Mouse (Mus musculus) ovary, postnatal 36 days (tissue): Measurements from ENCODE around the gene Hyal4.

Experiments used
- DNase-seq: peaks from one replicate; pipeline ENCODE4 v3.0.0; 2022; ENCODE audit warnings: low spot score, mixed read lengths

The Hyal4 gene

DNA sequence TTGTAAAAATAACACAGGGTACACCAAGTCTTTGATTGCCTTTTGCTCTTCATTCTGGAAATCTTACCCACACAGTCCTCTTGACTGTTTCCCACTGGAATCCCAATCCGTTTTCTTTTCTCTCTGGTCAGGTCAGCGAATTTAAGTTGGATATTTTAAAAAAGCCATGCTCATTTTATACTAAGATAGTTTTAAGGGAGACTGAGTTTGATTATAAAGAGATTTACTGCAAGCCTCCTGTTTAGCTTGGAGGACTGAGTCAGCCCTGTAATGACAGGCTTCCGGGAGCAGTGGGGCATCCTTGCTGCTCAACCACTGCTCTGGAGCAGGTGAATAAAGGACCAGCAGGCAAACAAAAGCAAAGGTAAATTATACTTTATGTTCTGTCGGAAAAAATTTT is at the start of gene Hyal4:
Gene Hyal4 (plus strand): TSS at position 301 of the 400 bp plus-strand sequence.
- DNase-seq: no peak

DNA sequence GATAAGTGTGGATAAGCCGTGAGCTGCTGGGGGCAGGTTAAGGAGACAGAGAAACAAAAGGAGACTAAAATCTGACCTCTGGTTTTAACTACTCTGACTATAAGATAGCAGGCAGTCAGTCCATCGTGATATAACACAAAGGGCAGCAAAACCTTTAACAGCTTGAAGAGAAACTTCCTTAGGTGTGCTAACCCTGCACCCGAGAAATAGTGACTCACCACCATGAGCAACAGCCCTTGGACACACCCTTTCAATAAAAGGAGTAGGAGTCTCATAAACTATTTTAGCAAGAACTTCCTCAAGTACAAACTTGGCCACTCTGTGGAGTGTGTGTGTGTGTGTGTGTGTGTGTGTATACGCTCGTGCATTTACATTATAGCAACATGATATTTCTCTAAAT is 41.0 kb upstream of the Hyal4 start:
- no peak for DNase-seq

DNA sequence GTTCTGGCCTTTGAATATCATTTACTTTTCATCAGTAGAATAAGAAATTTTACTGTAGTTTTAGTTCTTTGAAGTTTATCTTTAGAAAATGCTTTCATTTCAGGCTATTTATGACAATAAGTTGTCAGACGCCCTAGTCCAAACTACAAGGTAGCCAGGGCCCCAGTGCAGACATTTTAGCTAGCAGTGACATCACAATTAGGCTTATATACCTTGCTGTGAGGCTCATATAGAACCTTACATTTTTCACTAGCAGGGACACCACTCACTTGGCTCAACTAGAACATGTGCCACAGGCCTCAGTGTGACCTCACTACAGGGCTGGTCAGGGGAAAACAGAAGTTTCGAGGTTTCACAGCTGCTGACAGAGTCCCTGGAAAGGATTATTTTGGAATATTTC is 40.6 kb upstream of the Hyal4 start:
- no peak for DNase-seq

DNA sequence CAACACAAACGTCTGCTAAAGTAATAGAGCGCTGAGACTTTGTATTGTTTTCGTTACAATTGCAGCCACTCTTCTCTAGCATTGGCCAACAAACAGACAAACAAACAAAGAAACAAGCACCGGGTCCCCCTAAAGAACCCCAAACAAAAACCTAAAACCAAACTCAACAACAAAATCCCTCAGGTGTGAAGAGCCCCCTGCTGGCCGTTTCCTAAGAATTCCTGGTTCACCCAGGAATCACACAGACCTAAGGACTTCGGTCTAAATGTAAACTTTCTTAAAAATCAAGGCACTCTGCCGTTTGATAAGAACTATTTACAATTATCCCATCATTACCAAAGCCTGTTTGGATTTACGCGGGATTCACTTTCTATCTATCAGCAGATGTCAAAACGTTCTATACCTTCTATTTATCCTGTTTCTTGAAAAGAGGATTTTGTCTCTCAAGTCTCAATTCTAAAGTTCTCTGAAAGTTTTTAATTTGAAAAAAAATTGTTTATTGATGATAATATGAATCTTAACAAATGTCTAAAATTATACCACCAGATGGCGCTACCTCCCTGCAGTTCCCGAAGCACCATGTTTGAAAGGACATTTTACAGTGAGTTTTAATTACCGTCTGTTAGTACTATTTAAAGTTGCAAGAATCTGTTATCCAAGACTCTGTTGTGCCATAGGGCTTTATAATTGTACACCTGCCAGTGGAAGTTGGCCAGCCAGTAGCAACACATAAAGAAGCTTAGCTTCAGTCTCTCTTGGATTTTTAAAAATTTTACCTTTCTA is 26.6 kb upstream of the Hyal4 start:
- no peak for DNase-seq

DNA sequence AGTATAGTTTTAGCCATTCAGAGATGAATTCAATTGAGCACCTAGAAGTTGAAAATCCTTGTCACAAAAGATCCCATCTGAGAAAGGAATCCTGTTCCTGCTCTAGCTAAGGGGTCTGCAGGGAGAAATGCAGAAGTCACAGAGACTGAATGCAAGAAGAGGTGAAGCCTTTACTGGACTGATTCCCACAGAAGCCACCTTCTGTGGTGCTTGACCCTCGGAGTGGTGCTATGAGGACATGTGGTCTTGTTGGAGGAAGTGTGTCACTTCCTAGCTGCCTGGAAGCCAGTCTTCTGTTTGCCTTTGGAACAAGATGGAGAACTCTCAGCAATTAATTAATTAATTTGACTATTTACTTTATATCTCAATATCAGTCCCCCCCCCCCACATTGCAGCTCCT is 20.0 kb upstream of the Hyal4 start:
- no peak for DNase-seq

DNA sequence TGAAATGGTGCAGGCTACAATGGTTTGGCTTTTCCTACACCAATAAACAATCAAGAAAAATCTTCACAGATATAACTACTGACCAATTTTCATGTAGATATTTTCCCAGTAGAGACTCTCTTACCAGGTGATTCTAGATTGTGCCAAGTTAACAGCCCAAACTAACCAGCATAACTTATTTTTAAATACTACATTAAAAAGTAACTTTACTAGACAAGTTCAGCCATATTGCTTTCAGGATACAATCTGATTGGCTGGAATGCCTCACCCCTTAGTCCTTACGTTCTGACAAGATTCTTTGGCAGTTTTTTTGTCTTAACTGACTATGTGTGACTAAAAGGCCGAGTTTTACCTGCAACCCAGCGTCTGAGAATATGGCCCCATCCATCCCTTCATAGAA is 15.2 kb upstream of the Hyal4 start, which contains the start of gene Hyal6:
Gene Hyal6 (plus strand): TSS at position 301 of the 400 bp plus-strand sequence.
- DNase-seq: no peak

DNA sequence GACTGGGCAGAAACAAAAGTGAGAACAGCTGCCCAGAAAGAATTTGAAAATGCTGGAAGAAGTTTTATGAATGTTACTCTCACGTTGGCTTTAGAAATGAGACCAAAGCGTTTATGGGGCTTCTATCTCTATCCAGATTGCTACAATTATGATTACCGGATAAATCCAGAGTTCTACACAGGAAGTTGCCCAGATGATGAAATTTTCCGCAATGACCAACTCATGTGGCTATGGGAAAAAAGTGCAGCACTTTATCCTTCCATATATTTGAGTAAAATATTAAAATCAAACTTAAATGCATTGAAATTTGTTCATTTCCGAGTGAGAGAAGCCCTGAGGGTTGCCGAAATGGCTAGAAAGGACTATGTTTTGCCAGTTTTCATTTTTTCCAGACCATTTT is 13.6 kb upstream of the Hyal4 start:
- no peak for DNase-seq

DNA sequence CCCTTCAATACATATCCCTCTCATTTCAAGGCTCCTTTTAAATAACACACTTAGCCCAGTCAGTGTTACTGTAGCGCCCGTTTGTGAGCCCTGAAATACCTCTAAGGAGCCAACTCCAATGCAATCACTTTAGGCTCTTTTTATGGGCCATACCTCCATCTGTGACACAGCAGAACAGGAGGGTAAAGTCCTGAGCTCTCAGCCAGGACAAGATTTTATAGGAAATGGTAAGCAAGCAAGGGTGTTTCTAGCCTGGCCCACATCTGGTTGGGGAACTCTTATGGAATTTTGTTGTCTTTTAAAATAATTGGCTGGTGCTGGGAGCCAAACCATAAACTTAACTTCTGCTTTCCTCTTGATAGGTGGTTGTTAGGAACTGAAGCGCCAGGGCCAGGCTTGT is 11.2 kb downstream of the Hyal4 start:
- no peak for DNase-seq

DNA sequence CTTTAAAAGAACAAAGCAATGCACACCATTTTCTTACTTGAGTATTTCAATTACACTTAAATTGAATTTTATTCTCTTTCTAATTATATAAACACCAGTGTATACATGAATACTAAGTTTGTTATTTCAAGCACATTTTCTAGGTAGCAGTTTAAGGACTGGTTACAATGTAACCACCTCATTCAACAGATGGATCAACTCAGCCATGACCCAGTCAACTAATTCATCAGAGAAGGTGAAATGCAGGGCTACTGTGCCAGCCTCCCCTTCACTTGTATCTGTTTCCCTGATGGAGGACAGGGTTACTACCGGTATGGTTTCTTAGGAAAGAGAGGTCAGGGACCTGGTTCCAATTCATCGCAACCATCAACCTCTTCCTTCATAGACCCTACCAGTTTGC is 18.1 kb downstream of the Hyal4 start:
- no peak for DNase-seq

DNA sequence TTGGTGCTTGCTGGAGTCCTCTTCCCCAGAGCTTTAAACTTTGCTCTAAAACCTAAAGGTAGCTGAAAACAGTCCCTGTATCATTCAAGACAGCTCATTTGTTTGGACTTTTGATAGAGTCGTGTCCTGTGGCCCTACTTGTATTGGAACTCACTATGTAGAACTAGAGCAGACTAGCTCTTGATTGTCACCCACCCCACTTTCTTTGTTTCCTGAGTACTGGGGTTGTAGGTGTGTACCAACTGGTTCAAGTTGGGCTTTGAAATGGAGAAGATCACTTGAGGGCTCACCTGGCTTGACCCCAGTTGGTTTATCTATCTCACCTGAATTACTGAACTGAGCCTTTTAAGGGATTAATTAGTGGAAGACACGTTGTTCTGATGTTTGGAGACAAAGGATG is 31.1 kb downstream of the Hyal4 start:
- DNase-seq: no peak

DNA sequence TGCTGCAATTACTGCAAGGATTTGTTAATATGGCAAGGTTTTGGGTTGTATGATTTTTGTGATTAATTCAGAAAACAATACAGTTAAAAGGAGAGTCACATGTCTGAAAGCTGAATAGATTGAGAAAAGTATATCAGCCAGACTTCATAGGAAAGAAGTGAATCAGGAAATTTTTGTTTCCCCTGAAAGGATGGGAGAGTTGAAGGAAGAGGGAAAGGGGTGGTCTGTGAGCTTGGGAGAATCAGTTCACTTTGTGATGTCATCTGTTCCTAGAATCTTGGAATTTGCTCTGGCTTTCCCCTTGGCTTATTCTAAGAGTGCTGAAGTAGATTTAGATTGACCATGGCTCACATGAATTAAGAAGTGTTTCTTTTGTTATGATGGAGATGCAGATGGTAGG is 42.8 kb downstream of the Hyal4 start, which contains the start of gene Spam1:
Gene Spam1 (plus strand): TSS at position 301 of the 400 bp plus-strand sequence.
- no peak for DNase-seq
